ENCODE assay signal across 10 mouse cellular contexts in genomic region chr2:71934046-71934445, GRCm38 (mm10).
DNase-seq lines count a peak whose midpoint lies in the region.
"Had no signal": no experiment of that assay in that cellular context is flagged by ENCODE, and none has a peak within 500 bp of the region (broad histone marks: within the 10 kb centered on the region; RNA-seq: fewer than 3 reads in every experiment).

No protein-coding gene starts in this region.

- DNase-seq in cerebellum, adult 11-12 months = peak; percentile 23
- no peak for DNase-seq in cerebellum, postnatal 14 days
- peak; percentile 24 for DNase-seq in cerebellum, adult 9-11 months
- DNase-seq in cerebellum, adult 9-10 months = no peak
- DNase-seq in brain, adult 2 months (ENCODE audit: low read depth, low spot score) = peak; percentile 57
- DNase-seq: adrenal gland, adult 2 months; adrenal gland, postnatal 10 days; adrenal gland, postnatal 25 days; B cell, adult 2 months; forebrain, postnatal 0 days had no signal

Comparison
In these comparisons a context has a peak if more than half of its experiments do, and no peak if none do; other contexts are left out.
1. DNase-seq: peak in cerebellum, adult 11-12 months (single experiment), cerebellum, adult 9-11 months (single experiment) and brain, adult 2 months (single experiment); none in cerebellum, postnatal 14 days (0 of 2) and cerebellum, adult 9-10 months (single experiment).